Mouse (Mus musculus): Measurements from ENCODE around the gene Olfr70.

Gene Olfr70

GRCm38 (mm10) chr4:43711821-43712220 is 11.2 kb upstream of the Olfr70 start:
- DNase-seq (ENCODE audit: low spot score) = peak; percentile 59

GRCm38 (mm10) chr4:43709869-43710268 is 9.3 kb upstream of the Olfr70 start, which contains the start of gene Olfr71:
TSS of gene Olfr71 (minus strand) at chr4:43710255.
- no peak for DNase-seq (ENCODE audit: low spot score)

GRCm38 (mm10) chr4:43705991-43706390 is 5.4 kb upstream of the Olfr70 start:
- no peak for DNase-seq (ENCODE audit: low spot score)

- no peak for DNase-seq (ENCODE audit: low spot score)
These were observed 3.2 kb upstream of the Olfr70 start for GRCm38 (mm10) chr4:43703851-43704250.

GRCm38 (mm10) chr4:43703439-43703838 is 2.8 kb upstream of the Olfr70 start:
- no peak for DNase-seq (ENCODE audit: low spot score)

- DNase-seq (ENCODE audit: low spot score) = no peak
These were observed 4.0 kb downstream of the Olfr70 start for GRCm38 (mm10) chr4:43696561-43696960.

GRCm38 (mm10) chr4:43695249-43695671 is 5.3 kb downstream of the Olfr70 start:
- DNase-seq (ENCODE audit: low spot score) = no peak

GRCm38 (mm10) chr4:43694439-43695248 is 6.0 kb downstream of the Olfr70 start:
- DNase-seq (ENCODE audit: low spot score) = no peak

GRCm38 (mm10) chr4:43693806-43694241 is 6.8 kb downstream of the Olfr70 start:
- no peak for DNase-seq (ENCODE audit: low spot score)

GRCm38 (mm10) chr4:43691026-43691425 is 9.6 kb downstream of the Olfr70 start:
- DNase-seq (ENCODE audit: low spot score) = no peak

GRCm38 (mm10) chr4:43690021-43690420 is 10.6 kb downstream of the Olfr70 start:
- DNase-seq (ENCODE audit: low spot score) = no peak

GRCm38 (mm10) chr4:43679416-43680043 is 21.1 kb downstream of the Olfr70 start:
- no peak for DNase-seq (ENCODE audit: low spot score)

GRCm38 (mm10) chr4:43678541-43678940 is 22.1 kb downstream of the Olfr70 start:
- DNase-seq (ENCODE audit: low spot score) = no peak

GRCm38 (mm10) chr4:43675608-43676007 is 25.0 kb downstream of the Olfr70 start:
- DNase-seq (ENCODE audit: low spot score) = no peak

- no peak for DNase-seq (ENCODE audit: low spot score)
These were observed 25.6 kb downstream of the Olfr70 start for GRCm38 (mm10) chr4:43674974-43675373.

GRCm38 (mm10) chr4:43673703-43674102 is 26.9 kb downstream of the Olfr70 start:
- no peak for DNase-seq (ENCODE audit: low spot score)

- peak; percentile 87 for DNase-seq (ENCODE audit: low spot score)
These were observed 28.5 kb downstream of the Olfr70 start for GRCm38 (mm10) chr4:43672070-43672469.

- DNase-seq (ENCODE audit: low spot score) = no peak
These were observed 31.2 kb downstream of the Olfr70 start for GRCm38 (mm10) chr4:43669428-43669794.

GRCm38 (mm10) chr4:43668782-43669427 is 31.7 kb downstream of the Olfr70 start, which contains the start of the genes Tmem8b and Fam221b:
TSS of gene Tmem8b (plus strand) at chr4:43668971.
TSS of gene Fam221b (minus strand) at chr4:43669145.
- DNase-seq (ENCODE audit: low spot score) = peak; percentile 73

- no peak for DNase-seq (ENCODE audit: low spot score)
These were observed 34.2 kb downstream of the Olfr70 start for GRCm38 (mm10) chr4:43666412-43666811.

GRCm38 (mm10) chr4:43657146-43657545 is 43.5 kb downstream of the Olfr70 start:
- no peak for DNase-seq (ENCODE audit: low spot score)

- DNase-seq (ENCODE audit: low spot score) = peak; percentile 91
These were observed 44.1 kb downstream of the Olfr70 start, which contains the start of gene Hint2 for GRCm38 (mm10) chr4:43656339-43657109. TSS of gene Hint2 (minus strand) at chr4:43656466.
